Mouse (Mus musculus): ENCODE data around the gene Snx18. TPM values are rescaled to one million over a fixed set of nuclear protein-coding genes. Genes with fewer than 3 reads are reported as not detected.

The Snx18 gene
- 8.5 and 12.2 TPM in 2 replicates for polyA plus RNA-seq (2012; rRNA removed)

DNA sequence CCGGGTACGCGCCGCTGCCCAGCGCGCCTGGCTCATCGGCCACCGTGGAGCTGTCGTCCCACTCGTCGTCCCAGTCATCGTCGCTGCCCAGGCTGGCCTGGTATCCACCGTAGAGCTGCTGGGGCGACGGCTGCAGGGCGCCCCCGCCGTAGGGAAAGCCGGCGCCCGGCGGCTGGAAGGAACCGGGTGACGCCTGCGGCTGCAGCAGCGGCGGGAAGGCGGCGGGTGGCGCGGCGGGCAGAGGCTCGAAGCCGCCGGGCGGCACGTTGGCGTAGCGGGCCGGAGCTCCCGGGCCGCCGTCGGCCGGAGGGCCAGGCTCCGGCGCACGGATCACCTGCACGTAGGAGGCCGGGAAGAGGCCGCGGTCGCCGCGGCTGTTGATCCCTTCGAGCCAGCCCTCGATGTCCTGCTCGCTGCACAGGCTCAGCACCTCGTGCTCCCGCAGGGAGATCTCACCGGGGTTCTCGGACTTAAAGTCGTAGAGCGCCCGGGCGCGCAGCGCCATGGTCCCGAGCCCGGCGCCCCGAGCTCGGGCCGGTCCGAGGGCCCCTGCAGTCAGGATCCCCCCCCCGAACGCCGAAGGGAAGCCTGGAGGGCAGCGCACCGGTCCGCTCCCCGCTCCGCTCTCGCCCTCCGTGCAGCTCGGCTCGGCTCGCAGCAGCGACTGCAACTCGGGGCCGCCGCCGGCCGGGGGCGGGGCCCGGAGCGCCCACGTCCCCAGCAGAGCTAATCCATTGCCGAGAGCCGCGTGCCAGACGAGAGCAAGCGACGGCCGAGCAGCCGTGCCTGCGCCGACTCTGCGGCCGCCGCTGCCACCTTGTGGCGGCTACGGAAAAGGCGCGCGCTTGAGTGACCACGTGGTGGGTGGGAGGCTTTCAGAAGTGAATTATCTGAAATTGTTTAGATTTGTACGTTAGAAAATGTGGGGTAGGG, at the start of gene Snx18:
Snx18 (minus strand) TSS at position 674 of the 933 bp plus-strand sequence.

DNA sequence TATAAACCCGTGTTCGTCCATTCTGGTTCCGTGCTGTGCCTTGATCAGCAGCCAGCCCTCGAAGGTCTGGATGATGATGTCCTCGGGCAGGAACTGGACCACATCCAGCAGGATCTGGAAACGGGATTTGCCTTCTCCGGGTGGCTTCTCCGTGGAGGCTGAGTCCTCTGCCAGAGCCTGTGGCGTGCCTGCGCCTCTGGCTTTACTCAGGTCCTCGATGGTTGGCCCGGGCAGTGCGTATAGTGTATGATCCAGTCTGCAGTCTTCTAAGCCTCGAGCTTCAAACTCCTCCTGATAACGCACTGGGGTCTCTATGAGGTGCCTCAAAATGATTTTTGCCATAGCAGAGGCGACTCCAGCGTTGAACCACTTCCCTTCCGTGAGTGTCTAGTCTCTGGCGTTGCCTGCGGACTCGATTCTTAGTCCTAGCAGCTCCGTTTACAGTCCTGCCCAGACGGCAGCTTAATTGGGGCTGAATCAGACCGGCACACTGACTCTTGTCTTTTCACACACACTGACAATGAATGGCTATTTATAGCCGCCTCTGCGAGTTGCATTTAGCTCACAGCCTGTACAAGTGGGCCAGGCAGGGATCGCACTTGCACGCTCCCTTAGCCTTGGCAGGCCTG, 44.9 kb upstream of the Snx18 start, which contains the start of gene Hspb3:
Hspb3 (minus strand) TSS at position 526 of the 629 bp plus-strand sequence.

Other genes starting within 250 kb of the Snx18 start
- gene Hspb3, start 45.1 kb upstream of the Snx18 start, polyA plus RNA-seq (2012; rRNA removed) = 0.14 TPM in 1 of 2 replicates, not detected in the other
- 0.33 and 0.71 TPM in 2 replicates for gene Arl15, start 175.9 kb upstream of the Snx18 start, polyA plus RNA-seq (2012; rRNA removed)